Mouse (Mus musculus) regulatory T cell (primary cell): ENCODE measurements around the gene Exo5.

ENCODE experiments used
- in situ Hi-C: fragments of 300-600 bp; cut with MboI, MseI; formaldehyde crosslinking; loops from one replicate; pipeline ENCODE4 v1.15.1; 2025; ENCODE audit warnings: high pct_unique_total_duplicates

Exo5 gene

GRCm38 (mm10) chr4:120875961-120876360 lies 48.9 kb downstream of the Exo5 start:
- in situ Hi-C loops, result no loop called here
